Mouse (Mus musculus) forebrain, embryonic 11.5 days (tissue): Measurements from ENCODE around the gene Ccdc15. TPM values are rescaled to one million over a fixed set of nuclear protein-coding genes. Genes with fewer than 3 reads are reported as not detected.

Source experiments
- ATAC-seq: fragments of 200-750 bp; cut with Nextera tagmentation; replicated peaks from 2 replicates; pipeline ENCODE4 v1.8.0; 2017; ENCODE audit warnings: moderate TSS enrichment; ENCODE audit not compliant: low FRiP score
- DNase-seq: peaks from one replicate; pipeline ENCODE4 v3.0.0-alpha.2; 2017; ENCODE audit warnings: low spot score
- H3K27ac ChIP-seq: fragments of 300-500 bp; sonication (generic); 2 replicates; pipeline ENCODE4 v1.5.1; 2014; ENCODE audit warnings: low read depth, low read length
- H3K27me3 ChIP-seq: fragments of 300-500 bp; sonication (generic); 2 replicates; pipeline ENCODE4 v1.6.1; 2014; ENCODE audit warnings: mild to moderate bottlenecking, low read length, mixed read lengths; ENCODE audit not compliant: control insufficient read depth, insufficient read depth
- H3K36me3 ChIP-seq: fragments of 300-500 bp; sonication (generic); 2 replicates; pipeline ENCODE4 v1.6.1; 2014; ENCODE audit warnings: mild to moderate bottlenecking, low read length, moderate library complexity, mixed read lengths; ENCODE audit not compliant: control insufficient read depth, insufficient read depth
- H3K4me1 ChIP-seq: fragments of 300-500 bp; sonication (generic); replicated peaks from 2 replicates; pipeline ENCODE4 v1.6.1; 2014; ENCODE audit warnings: low read length, mixed read lengths; ENCODE audit not compliant: control insufficient read depth, insufficient read depth
- H3K4me2 ChIP-seq: fragments of 300-500 bp; sonication (generic); 2 replicates; pipeline ENCODE4 v1.6.1; 2014; ENCODE audit warnings: low read depth, mild to moderate bottlenecking, low read length, moderate library complexity, mixed read lengths; ENCODE audit not compliant: severe bottlenecking
- H3K4me3 ChIP-seq: fragments of 300-500 bp; sonication (generic); 2 replicates; pipeline ENCODE4 v1.5.1; 2014; ENCODE audit warnings: low read depth, low read length
- H3K9ac ChIP-seq: fragments of 300-500 bp; sonication (generic); 2 replicates; pipeline ENCODE4 v1.6.1; 2014; ENCODE audit warnings: low read length
- H3K9me3 ChIP-seq: fragments of 300-500 bp; sonication (generic); 2 replicates; pipeline ENCODE4 v1.6.1; 2016; ENCODE audit warnings: low read length, mixed read lengths; ENCODE audit not compliant: control insufficient read depth
- WGBS: fragments of 180-500 bp; shearing (Covaris S2); extraction: QIAGEN DNeasy Blood & Tissue Kit; methylation state at CpG from one replicate; pipeline ENCODE4 v1.1.7; 2014; 5-methylcytosine and 5-hydroxymethylcytosine counted together
- polyA plus RNA-seq: library from polyadenylated mRNA; unstranded; fragments of >200 nt; fragmentation: Nextera tagmentation; extraction: Ambion mirVana; gene quantifications from 2 replicates; pipeline ENCODE4 v1.2.1, GENCODE M21; 2014

Gene Ccdc15
- 9.0 and 10.0 TPM in 2 replicates for polyA plus RNA-seq

GRCm38 (mm10) chr9:37347988-37348642, at the start of gene Ccdc15:
Gene Ccdc15, minus strand, starts transcription at chr9:37348432.
- H3K27ac ChIP-seq = peak within 1 kb of the TSS; percentile 91
- H3K9me3 ChIP-seq = no peaks in the 10 kb centered on the region
- no peaks in the 10 kb centered on the region for H3K36me3 ChIP-seq
- under 1% methylated on average over 41 of the region's 41 CpGs for WGBS
- ATAC-seq (peak; percentile 99), DNase-seq (peak; percentile 98)
- H3K4me1 ChIP-seq = no peaks in the 10 kb centered on the region
- peak within 1 kb of the TSS; percentile 73 for H3K4me3 ChIP-seq
- no peaks in the 10 kb centered on the region for H3K27me3 ChIP-seq
- peak within 1 kb of the TSS; percentile 93 for H3K9ac ChIP-seq
- peak within 1 kb of the TSS; percentile 85 for H3K4me2 ChIP-seq

GRCm38 (mm10) chr9:37393482-37394131, 45.4 kb upstream of the Ccdc15 start:
- DNase-seq = no peak
- ATAC-seq = no peak
- Histone ChIP-seq H3K9me3 (no peaks in the 10 kb centered on the region), H3K4me1 (no peaks in the 10 kb centered on the region), H3K4me3 (no peak overlapping the region), H3K36me3 (no peaks in the 10 kb centered on the region), H3K27ac (no peak overlapping the region), H3K27me3 (no peaks in the 10 kb centered on the region), H3K4me2 (no peak overlapping the region), H3K9ac (no peak overlapping the region)
- 78% methylated on average over 8 of the region's 8 CpGs for WGBS

- ATAC-seq = no peak
- DNase-seq = no peak
- no peak overlapping the region for H3K27ac ChIP-seq
- H3K36me3 ChIP-seq = no peaks in the 10 kb centered on the region
- H3K4me1 ChIP-seq = no peaks in the 10 kb centered on the region
- H3K4me2 ChIP-seq = no peak overlapping the region
- H3K27me3 ChIP-seq = no peaks in the 10 kb centered on the region
- no peak overlapping the region for H3K4me3 ChIP-seq
- H3K9ac ChIP-seq = no peak overlapping the region
- H3K9me3 ChIP-seq = no peaks in the 10 kb centered on the region
- WGBS = 59% methylated on average over 2 of the region's 2 CpGs
Measured at GRCm38 (mm10) chr9:37392071-37392470, 43.8 kb upstream of the Ccdc15 start.

- no peaks in the 10 kb centered on the region for H3K27me3 ChIP-seq
- no peaks in the 10 kb centered on the region for H3K9me3 ChIP-seq
- H3K9ac ChIP-seq = no peak overlapping the region
- no peaks in the 10 kb centered on the region for H3K36me3 ChIP-seq
- DNase-seq (no peak), ATAC-seq (no peak)
- no peak overlapping the region for H3K27ac ChIP-seq
- no peaks in the 10 kb centered on the region for H3K4me1 ChIP-seq
- WGBS = 85% methylated on average over 2 of the region's 2 CpGs
- H3K4me3 ChIP-seq = no peak overlapping the region
- no peak overlapping the region for H3K4me2 ChIP-seq
Measured at GRCm38 (mm10) chr9:37390891-37391290, 42.7 kb upstream of the Ccdc15 start.

- DNase-seq (peak; percentile 74), ATAC-seq (peak; percentile 83)
- H3K9ac ChIP-seq = peak overlapping the region; percentile 82
- peaks cover 4% of the 10 kb centered on the region; the same call in 1 of the 2 replicates for H3K4me1 ChIP-seq
- no peak overlapping the region for H3K27ac ChIP-seq
- H3K4me3 ChIP-seq = peak overlapping the region; percentile 39
- WGBS = 13% methylated on average over 54 of the region's 54 CpGs
- H3K9me3 ChIP-seq = no peaks in the 10 kb centered on the region
- peaks cover 4% of the 10 kb centered on the region; the same call in 1 of the 2 replicates for H3K27me3 ChIP-seq
- no peaks in the 10 kb centered on the region for H3K36me3 ChIP-seq
- H3K4me2 ChIP-seq = peak overlapping the region; percentile 87
Measured at GRCm38 (mm10) chr9:37384284-37385182, 36.3 kb upstream of the Ccdc15 start.

- Histone ChIP-seq H3K27ac (no peak overlapping the region), H3K4me2 (no peak overlapping the region), H3K36me3 (no peaks in the 10 kb centered on the region), H3K4me3 (no peak overlapping the region), H3K4me1 (peaks cover 4% of the 10 kb centered on the region; the same call in 1 of the 2 replicates), H3K27me3 (peaks cover 4% of the 10 kb centered on the region; the same call in 1 of the 2 replicates), H3K9ac (no peak overlapping the region), H3K9me3 (no peaks in the 10 kb centered on the region)
- DNase-seq (no peak), ATAC-seq (no peak)
- 92% methylated on average over 6 of the region's 6 CpGs for WGBS
Measured at GRCm38 (mm10) chr9:37383161-37383560, 34.9 kb upstream of the Ccdc15 start.

- WGBS = 92% methylated on average over 5 of the region's 5 CpGs
- DNase-seq (no peak), ATAC-seq (no peak)
- Histone ChIP-seq H3K4me3 (no peak overlapping the region), H3K9ac (no peak overlapping the region), H3K4me2 (no peak overlapping the region), H3K27ac (no peak overlapping the region), H3K9me3 (no peaks in the 10 kb centered on the region), H3K27me3 (no peaks in the 10 kb centered on the region), H3K4me1 (no peaks in the 10 kb centered on the region), H3K36me3 (no peaks in the 10 kb centered on the region)
Measured at GRCm38 (mm10) chr9:37375718-37376117, 27.5 kb upstream of the Ccdc15 start.

GRCm38 (mm10) chr9:37371232-37371801, 23.1 kb upstream of the Ccdc15 start:
- Histone ChIP-seq H3K36me3 (no peaks in the 10 kb centered on the region), H3K4me1 (no peaks in the 10 kb centered on the region), H3K27me3 (no peaks in the 10 kb centered on the region), H3K4me3 (no peak overlapping the region), H3K9me3 (no peaks in the 10 kb centered on the region), H3K27ac (no peak overlapping the region), H3K9ac (no peak overlapping the region), H3K4me2 (no peak overlapping the region)
- no peak for ATAC-seq
- 91% methylated on average over 7 of the region's 7 CpGs for WGBS
- no peak for DNase-seq
